Mouse (Mus musculus) MEL (cell line): ENCODE measurements around the gene Ets1.

Experiments
- CTCF ChIP-seq, 3 experiments: IDR thresholded peaks in 2 of 3; conservative IDR thresholded peaks in 1 of 3; 2 replicates each; pipeline ENCODE4 v1.5.1; 2011 to 2012; ENCODE audit warnings: low read length in 3 of 3, low read depth in 2 of 3, mild to moderate bottlenecking in 2 of 3, improper control_type of control experiment in 1 of 3, inconsistent platforms in 1 of 3, mixed read lengths in 1 of 3, moderate library complexity in 1 of 3; ENCODE audit not compliant: control insufficient read depth in 1 of 3, insufficient read depth in 1 of 3, poor library complexity in 1 of 3, severe bottlenecking in 1 of 3
- ELF1 ChIP-seq: IDR thresholded peaks from 2 replicates; pipeline ENCODE4 v1.6.1; 2014; ENCODE audit warnings: low read depth, mild to moderate bottlenecking, inconsistent platforms, low read length, improper control_type of control experiment, moderate library complexity
- EP300 ChIP-seq, 2 experiments: IDR thresholded peaks; 2 replicates each; pipeline ENCODE4 v1.6.1; 2011; ENCODE audit warnings: improper control_type of control experiment in 2 of 2, low read length in 2 of 2, low read depth in 1 of 2, mild to moderate bottlenecking in 1 of 2
- GATA1 ChIP-seq: IDR thresholded peaks from 2 replicates; pipeline ENCODE4 v1.6.1; 2011; ENCODE audit warnings: low read depth, low read length, improper control_type of control experiment
- HCFC1 ChIP-seq: IDR thresholded peaks from 2 replicates; pipeline ENCODE4 v1.6.1; 2012; ENCODE audit warnings: low read depth, mild to moderate bottlenecking, inconsistent platforms, low read length, improper control_type of control experiment, moderate library complexity
- POLR2A ChIP-seq, 2 experiments: IDR thresholded peaks; 2 replicates each; pipeline ENCODE4 v1.6.1; 2011 to 2012; ENCODE audit warnings: low read length in 2 of 2, mild to moderate bottlenecking in 2 of 2, control low read depth in 1 of 2, improper control_type of control experiment in 1 of 2, low read depth in 1 of 2, moderate library complexity in 1 of 2; ENCODE audit not compliant: control insufficient read depth in 1 of 2, insufficient read depth in 1 of 2, poor library complexity in 1 of 2
- POLR2AphosphoS2 ChIP-seq: IDR thresholded peaks from 2 replicates; pipeline ENCODE4 v1.6.1; 2011; ENCODE audit warnings: low read length, improper control_type of control experiment
- TBP ChIP-seq: IDR thresholded peaks from 2 replicates; pipeline ENCODE4 v1.8.0; 2011; ENCODE audit warnings: low read depth, low read length, improper control_type of control experiment
- UBTF ChIP-seq: IDR thresholded peaks from 2 replicates; pipeline ENCODE4 v1.6.1; 2012; ENCODE audit warnings: low read depth, mild to moderate bottlenecking, inconsistent platforms, low read length, improper control_type of control experiment, moderate library complexity, borderline replicate concordance; ENCODE audit not compliant: insufficient read depth
- USF1 ChIP-seq: IDR thresholded peaks from 2 replicates; pipeline ENCODE4 v1.6.1; 2014; ENCODE audit warnings: low read depth, mild to moderate bottlenecking, inconsistent platforms, low read length, improper control_type of control experiment, moderate library complexity
- ZC3H11A ChIP-seq: IDR thresholded peaks from 2 replicates; pipeline ENCODE4 v1.6.1; 2012; ENCODE audit warnings: low read depth, mild to moderate bottlenecking, inconsistent platforms, low read length, improper control_type of control experiment
- ZNF384 ChIP-seq: IDR thresholded peaks from 2 replicates; pipeline ENCODE4 v1.6.1; 2012; ENCODE audit warnings: low read depth, mild to moderate bottlenecking, inconsistent platforms, low read length, improper control_type of control experiment

GRCm38 (mm10) chr9:32741681-32742080 is 105.7 kb downstream of the Ets1 start:
- TF ChIP-seq POLR2A (IDR thresholded peaks at IDR 0.05; ENCODE audit: control insufficient read depth in 1 of 2, insufficient read depth in 1 of 2, low read depth in 1 of 2, low read length in 2 of 2, poor library complexity in 1 of 2) = no peak
- TF ChIP-seq UBTF = no peak
- no peak for TF ChIP-seq ZC3H11A
- TF ChIP-seq GATA1 = no peak
- TF ChIP-seq HCFC1 = no peak
- no peak for TF ChIP-seq TBP
- no peak for TF ChIP-seq CTCF (IDR thresholded peaks at IDR 0.05 in 2 of 3, conservative IDR thresholded peaks at IDR 0.05 in 1 of 3; ENCODE audit: control insufficient read depth in 1 of 3, insufficient read depth in 1 of 3, low read depth in 2 of 3, low read length in 3 of 3, poor library complexity in 1 of 3, severe bottlenecking in 1 of 3)
- no peak for TF ChIP-seq USF1
- no peak for TF ChIP-seq ZNF384
- TF ChIP-seq ELF1 = no peak
- TF ChIP-seq POLR2AphosphoS2 = no peak
- no peak for TF ChIP-seq EP300 (IDR thresholded peaks at IDR 0.05; ENCODE audit: low read depth in 1 of 2, low read length in 2 of 2)
